8 mouse cellular contexts compared by ENCODE assay signal in genomic region chr7:110156712-110157260, GRCm38 (mm10). TPM values are rescaled to one million over a fixed set of nuclear protein-coding genes. Genes with fewer than 3 reads are reported as not detected.
DNase-seq lines count a peak whose midpoint lies in the region; ATAC-seq and TF ChIP-seq lines count a peak whose summit lies in the region.

No protein-coding gene starts in this region.

- ATAC-seq in kidney, embryonic 15.5 days (replicated peaks; ENCODE audit: low FRiP score) = no peak; the same call in 1 of the 2 replicates
- ATAC-seq in erythroblast, adult 5-6 weeks (replicated peaks; ENCODE audit: low FRiP score, poor library complexity, severe bottlenecking) = peak; percentile 55; the same call in 1 of the 2 replicates

- no peak overlapping the region for H3K9ac ChIP-seq in kidney, embryonic 15.5 days

- TF ChIP-seq CTCF in layer of hippocampus, adult 2 months (conservative IDR thresholded peaks at IDR 0.05) = no peak

- H3K79me2 ChIP-seq in myocyte (ENCODE audit: control insufficient read depth, insufficient read depth) = no peaks in the 10 kb centered on the region

- H3K27ac ChIP-seq in kidney, embryonic 15.5 days = peak overlapping the region; percentile 63
- no peak overlapping the region for H3K27ac ChIP-seq in layer of hippocampus, adult 2 months

- 56% methylated on average over 4 of the region's 4 CpGs for WGBS in kidney, embryonic 15.5 days

- H3K36me3 ChIP-seq in kidney, embryonic 15.5 days = no peaks in the 10 kb centered on the region
- no peaks in the 10 kb centered on the region for H3K36me3 ChIP-seq in myocyte (ENCODE audit: control insufficient read depth, insufficient read depth)

- no peak for TF ChIP-seq POLR2A in myocyte (IDR thresholded peaks at IDR 0.05; ENCODE audit: insufficient read length, low read depth)

- no peak overlapping the region for H3ac ChIP-seq in myocyte (ENCODE audit: control insufficient read depth, insufficient read length)

- H3K27me3 ChIP-seq in kidney, embryonic 15.5 days = no peaks in the 10 kb centered on the region
- H3K27me3 ChIP-seq in myocyte (ENCODE audit: control insufficient read depth, insufficient read depth, insufficient read length) = no peaks in the 10 kb centered on the region

- no peak for DNase-seq in kidney, adult 11 months
- peak; percentile 62 for DNase-seq in kidney, postnatal 10 days
- no peak for DNase-seq in frontal cortex, postnatal 36 days (ENCODE audit: low spot score in 2 of 2)
- no peak for DNase-seq in layer of hippocampus, adult 2 months (ENCODE audit: low spot score in 2 of 2)
- DNase-seq in cerebellum, adult 9-11 months = no peak

- H3K4me3 ChIP-seq in kidney, embryonic 15.5 days (replicated peaks) = no peak overlapping the region
- no peak overlapping the region for H3K4me3 ChIP-seq in myocyte
- H3K4me3 ChIP-seq in layer of hippocampus, adult 2 months = no peak overlapping the region

- no peaks in the 10 kb centered on the region for H3K9me3 ChIP-seq in kidney, embryonic 15.5 days (replicated peaks)

- peaks cover 18% of the 10 kb centered on the region for H3K4me1 ChIP-seq in kidney, embryonic 15.5 days

- H3K4me2 ChIP-seq in kidney, embryonic 15.5 days = no peak overlapping the region
- peak overlapping the region; percentile 18 for H3K4me2 ChIP-seq in myocyte (ENCODE audit: low read depth)

TF ChIP-seq in myocyte, 11 proteins besides CTCF, POLR2A, EP300 and RAD21:
- TF ChIP-seq POLR2AphosphoS2 (IDR thresholded peaks at IDR 0.05; ENCODE audit: insufficient read length, low read depth) (no peak), USF1 (IDR thresholded peaks at IDR 0.05; ENCODE audit: low read depth) (no peak), SRF (IDR thresholded peaks at IDR 0.05; ENCODE audit: control insufficient read depth, insufficient read length, low read depth) (no peak)

RNA-seq across cellular contexts. Expression of gene Wee1, which starts 34.9 kb away (rescaled TPM):
- polyA plus RNA-seq in kidney, embryonic 15.5 days (2015; fragmentation: Nextera tagmentation; extraction: Ambion mirVana) = 25.1 and 26.6 TPM in 2 replicates
- total RNA-seq in erythroblast, adult 5-6 weeks (2015; ENCODE audit: low replicate concordance) = 8.5 and 21.9 TPM in 2 replicates
- total RNA-seq in erythroblast, adult 5-6 weeks (2017; ENCODE audit: low replicate concordance) = 6.8 and 9.5 TPM in 2 replicates
- 4.6 TPM for polyA plus RNA-seq in myocyte (2012; fragmentation: generic; extraction: Trizol)
- total RNA-seq in layer of hippocampus, adult 2 months (2021) = 10 to 100 TPM; 20.3 to 21.2 TPM
